Mouse (Mus musculus) lung, postnatal 0 days (tissue): ENCODE measurements around the gene Ces1a. TPM values are rescaled to one million over a fixed set of nuclear protein-coding genes. Genes with fewer than 3 reads are reported as not detected.

Experiments
- ATAC-seq: fragments of 200-750 bp; cut with Nextera tagmentation; 2 replicates; pipeline ENCODE4 v1.8.0; 2017; ENCODE audit warnings: moderate library complexity
- DNase-seq: peaks from one replicate; pipeline ENCODE4 v3.0.0-alpha.2; 2016; ENCODE audit warnings: low spot score
- H3K27ac ChIP-seq: fragments of 300-500 bp; sonication (generic); 2 replicates; pipeline ENCODE4 v1.5.1; 2014; ENCODE audit warnings: antibody characterized with exemption, mild to moderate bottlenecking, low read length, mixed read lengths
- H3K27me3 ChIP-seq: fragments of 300-500 bp; sonication (generic); replicated peaks from 2 replicates; pipeline ENCODE4 v1.6.1; 2014; ENCODE audit warnings: low read length, mixed read lengths; ENCODE audit not compliant: insufficient read depth
- H3K36me3 ChIP-seq: fragments of 300-500 bp; sonication (generic); 2 replicates; pipeline ENCODE4 v1.6.1; 2014; ENCODE audit warnings: low read length, mixed read lengths; ENCODE audit not compliant: insufficient read depth
- H3K4me1 ChIP-seq: fragments of 300-500 bp; sonication (generic); 2 replicates; pipeline ENCODE4 v1.6.1; 2014; ENCODE audit warnings: antibody characterized with exemption, low read depth, low read length, mixed read lengths; ENCODE audit not compliant: insufficient read depth
- H3K4me2 ChIP-seq: fragments of 300-500 bp; sonication (generic); replicated peaks from 2 replicates; pipeline ENCODE4 v1.6.1; 2014; ENCODE audit warnings: low read depth, mild to moderate bottlenecking, low read length, moderate library complexity, mixed read lengths
- H3K4me3 ChIP-seq: fragments of 300-500 bp; sonication (generic); 2 replicates; pipeline ENCODE4 v1.5.1; 2014; ENCODE audit warnings: low read depth, low read length
- H3K9ac ChIP-seq: fragments of 300-500 bp; sonication (generic); replicated peaks from 2 replicates; pipeline ENCODE4 v1.6.1; 2014; ENCODE audit warnings: low read depth, mild to moderate bottlenecking
- H3K9me3 ChIP-seq: fragments of 300-500 bp; sonication (generic); 2 replicates; pipeline ENCODE4 v1.6.1; 2016; ENCODE audit warnings: low read length, mixed read lengths
- CTCF ChIP-seq: IDR thresholded peaks from 2 replicates; pipeline ENCODE4 v1.5.1; 2016; ENCODE audit warnings: antibody characterized with exemption, mild to moderate bottlenecking
- EP300 ChIP-seq: IDR thresholded peaks from 2 replicates; pipeline ENCODE4 v1.6.1; 2016; ENCODE audit warnings: antibody characterized with exemption, mild to moderate bottlenecking, control low read depth
- WGBS: fragments of 180-500 bp; shearing (Covaris S2); extraction: QIAGEN DNeasy Blood & Tissue Kit; methylation state at CpG from one replicate; pipeline ENCODE4 v1.1.7; 2014; 5-methylcytosine and 5-hydroxymethylcytosine counted together
- polyA plus RNA-seq: library from polyadenylated mRNA; unstranded; fragments of >200 nt; fragmentation: Nextera tagmentation; extraction: Ambion mirVana; gene quantifications from 2 replicates; pipeline ENCODE4 v1.2.1, GENCODE M21; 2015

Ces1a gene
- polyA plus RNA-seq, 1 experiment from 2014 or later = not detected

- Histone ChIP-seq H3K4me2 (no peak overlapping the region), H3K27ac (no peak overlapping the region), H3K36me3 (no peaks in the 10 kb centered on the region), H3K4me1 (no peaks in the 10 kb centered on the region), H3K9ac (no peak overlapping the region), H3K9me3 (no peaks in the 10 kb centered on the region), H3K27me3 (no peaks in the 10 kb centered on the region), H3K4me3 (no peak overlapping the region)
- ATAC-seq (no peak), DNase-seq (peak; percentile 72)
- 26% methylated on average over 5 of the region's 5 CpGs for WGBS
- TF ChIP-seq EP300 (no peak), CTCF (peak; percentile 78)
These were observed 37.7 kb downstream of the Ces1a start for GRCm38 (mm10) chr8:93010286-93010685.

GRCm38 (mm10) chr8:92998600-92998999 is 49.4 kb downstream of the Ces1a start:
- no peaks in the 10 kb centered on the region for H3K4me1 ChIP-seq
- H3K27me3 ChIP-seq = no peaks in the 10 kb centered on the region
- H3K9me3 ChIP-seq = no peaks in the 10 kb centered on the region
- H3K4me3 ChIP-seq = no peak overlapping the region
- H3K4me2 ChIP-seq = no peak overlapping the region
- H3K36me3 ChIP-seq = no peaks in the 10 kb centered on the region
- ATAC-seq (no peak; the same call in 1 of the 2 replicates), DNase-seq (peak; percentile 76)
- H3K9ac ChIP-seq = no peak overlapping the region
- no peak overlapping the region for H3K27ac ChIP-seq
- WGBS = 33% methylated on average over 2 of the region's 2 CpGs
- peak; percentile 85 for TF ChIP-seq CTCF
- no peak for TF ChIP-seq EP300

GRCm38 (mm10) chr8:92996840-92997239 is 51.2 kb downstream of the Ces1a start:
- Histone ChIP-seq H3K9me3 (no peaks in the 10 kb centered on the region), H3K4me3 (no peak overlapping the region), H3K27ac (no peak overlapping the region), H3K36me3 (no peaks in the 10 kb centered on the region), H3K4me2 (no peak overlapping the region), H3K9ac (no peak overlapping the region), H3K27me3 (no peaks in the 10 kb centered on the region), H3K4me1 (no peaks in the 10 kb centered on the region)
- ATAC-seq (peak; percentile 30), DNase-seq (peak; percentile 63)
- WGBS = 18% methylated on average over 5 of the region's 5 CpGs
- TF ChIP-seq EP300 (no peak), CTCF (peak; percentile 81)

DNA sequence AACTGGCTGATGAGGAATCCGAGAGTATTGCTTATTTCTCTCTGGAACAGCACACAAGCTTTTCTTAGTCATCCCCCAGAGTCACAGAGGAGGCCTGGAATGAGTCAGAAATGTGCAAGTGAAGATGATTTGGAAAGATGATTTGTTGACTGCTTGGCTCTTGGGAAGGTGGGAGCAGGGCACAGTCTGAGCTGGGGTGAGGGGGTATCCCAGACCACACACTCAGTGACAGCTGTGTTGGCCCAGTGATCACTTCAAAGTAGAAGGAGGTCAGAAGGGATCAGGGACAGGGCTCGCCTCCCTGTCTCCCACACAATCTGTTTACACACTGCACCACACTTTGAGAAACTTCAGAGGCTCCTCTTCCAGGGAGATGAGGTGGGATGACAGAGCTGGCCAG is 63.6 kb downstream of the Ces1a start:
- H3K4me2 ChIP-seq = no peak overlapping the region
- H3K4me1 ChIP-seq = no peaks in the 10 kb centered on the region
- TF ChIP-seq EP300 (peak; percentile 69), CTCF (no peak)
- DNase-seq (peak; percentile 79), ATAC-seq (peak; percentile 94)
- 23% methylated on average over 2 of the region's 2 CpGs for WGBS
- no peaks in the 10 kb centered on the region for H3K36me3 ChIP-seq
- no peaks in the 10 kb centered on the region for H3K9me3 ChIP-seq
- H3K9ac ChIP-seq = no peak overlapping the region
- H3K27me3 ChIP-seq = no peaks in the 10 kb centered on the region
- no peak overlapping the region for H3K4me3 ChIP-seq
- no peak overlapping the region for H3K27ac ChIP-seq

DNA sequence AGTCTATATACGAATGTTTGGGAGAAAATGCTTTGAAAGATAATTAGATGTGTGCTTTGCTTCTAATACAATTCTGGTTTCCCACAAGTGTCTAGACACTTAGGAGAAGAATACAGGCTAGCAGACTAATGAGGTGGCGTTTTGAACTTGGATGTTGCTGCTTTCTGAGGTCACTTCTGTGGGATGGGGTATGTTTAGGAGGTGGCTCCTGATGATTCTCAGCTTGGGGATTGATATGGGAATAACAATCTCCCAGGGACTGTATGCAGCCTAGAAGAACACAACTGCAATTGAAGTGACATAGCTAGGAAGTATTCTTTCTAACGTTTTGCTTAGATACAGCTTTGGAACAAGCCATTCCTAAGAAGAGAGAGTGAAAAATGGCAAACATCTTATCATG is 65.5 kb downstream of the Ces1a start:
- ATAC-seq = peak; percentile 37; the same call in 1 of the 2 replicates
- TF ChIP-seq EP300 (peak; percentile 55; the same call in 1 of the 2 replicates), CTCF (no peak)
- Histone ChIP-seq H3K4me3 (no peak overlapping the region), H3K36me3 (no peaks in the 10 kb centered on the region), H3K27me3 (no peaks in the 10 kb centered on the region), H3K4me2 (no peak overlapping the region), H3K9ac (no peak overlapping the region), H3K27ac (no peak overlapping the region), H3K9me3 (no peaks in the 10 kb centered on the region), H3K4me1 (no peaks in the 10 kb centered on the region)
- peak; percentile 62 for DNase-seq
- 53% methylated on average over 3 of the region's 3 CpGs for WGBS

GRCm38 (mm10) chr8:92976656-92977055 is 71.3 kb downstream of the Ces1a start:
- no peaks in the 10 kb centered on the region for H3K27me3 ChIP-seq
- H3K4me2 ChIP-seq = no peak overlapping the region
- no peak overlapping the region for H3K27ac ChIP-seq
- DNase-seq (no peak), ATAC-seq (no peak)
- TF ChIP-seq EP300 (no peak), CTCF (no peak)
- no peaks in the 10 kb centered on the region for H3K9me3 ChIP-seq
- H3K4me1 ChIP-seq = no peaks in the 10 kb centered on the region
- H3K36me3 ChIP-seq = no peaks in the 10 kb centered on the region
- H3K9ac ChIP-seq = no peak overlapping the region
- H3K4me3 ChIP-seq = no peak overlapping the region
- WGBS = 81% methylated on average over 5 of the region's 5 CpGs

DNA sequence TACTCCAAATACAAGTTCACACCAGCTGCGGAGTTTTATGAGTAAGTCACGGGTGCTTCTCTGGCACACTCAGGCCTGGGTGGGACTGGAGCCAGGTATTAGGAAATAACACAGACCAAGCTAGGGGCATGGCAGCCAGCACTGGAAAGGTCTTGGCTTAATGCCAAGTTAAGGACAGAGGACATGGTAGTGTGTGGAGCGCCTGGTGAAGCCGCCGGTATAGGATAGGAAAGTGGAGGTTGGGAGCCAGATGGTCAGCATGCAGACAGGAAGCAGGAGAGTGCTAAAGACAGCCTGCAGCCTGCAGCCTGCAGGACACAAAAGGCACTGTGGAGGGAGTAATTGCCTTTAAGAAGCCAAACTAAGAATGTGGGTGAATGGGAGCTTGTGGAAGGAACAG is 75.0 kb downstream of the Ces1a start:
- H3K4me3 ChIP-seq = no peak overlapping the region
- H3K4me1 ChIP-seq = no peaks in the 10 kb centered on the region
- WGBS = 17% methylated on average over 5 of the region's 5 CpGs
- peak; percentile 66 for TF ChIP-seq EP300
- TF ChIP-seq CTCF = peak; percentile 66
- H3K27ac ChIP-seq = no peak overlapping the region
- ATAC-seq = peak; percentile 91
- H3K27me3 ChIP-seq = no peaks in the 10 kb centered on the region
- H3K9ac ChIP-seq = no peak overlapping the region
- H3K9me3 ChIP-seq = no peaks in the 10 kb centered on the region
- no peaks in the 10 kb centered on the region for H3K36me3 ChIP-seq
- DNase-seq = peak; percentile 89
- no peak overlapping the region for H3K4me2 ChIP-seq

Other genes with a start within 250 kb of the Ces1a start
- gene Mmp2, start 220.9 kb downstream of the Ces1a start, polyA plus RNA-seq = 161 and 195 TPM in 2 replicates
- gene Lpcat2, start 192.9 kb downstream of the Ces1a start, polyA plus RNA-seq = 7.6 and 9.4 TPM in 2 replicates
- 0.13 TPM in 1 of 2 replicates, not detected in the other for gene Capns2, start 146.8 kb downstream of the Ces1a start, polyA plus RNA-seq
- gene Slc6a2, start 88.1 kb downstream of the Ces1a start, polyA plus RNA-seq = 0.63 and 0.93 TPM in 2 replicates
- 0.37 and 0.61 TPM in 2 replicates for gene Ces1b, start 31.8 kb upstream of the Ces1a start, polyA plus RNA-seq
- 0.08 and 0.24 TPM in 2 replicates for gene Ces1c, start 83.1 kb upstream of the Ces1a start, polyA plus RNA-seq
- 408 and 424 TPM in 2 replicates for gene Ces1d, start 149.6 kb upstream of the Ces1a start, polyA plus RNA-seq
- 2.7 and 3.8 TPM in 2 replicates for gene Ces1e, start 181.4 kb upstream of the Ces1a start, polyA plus RNA-seq
- gene Ces1f, start 231.6 kb upstream of the Ces1a start, polyA plus RNA-seq = 1.1 and 1.3 TPM in 2 replicates